Mouse (Mus musculus): ENCODE measurements around the gene Prss8. TPM values are rescaled to one million over a fixed set of nuclear protein-coding genes. Genes with fewer than 3 reads are reported as not detected.

The Prss8 gene
- polyA plus RNA-seq, 1 experiment from 2014 or later, result 0.59 TPM

Other genes starting within 250 kb of the Prss8 start
- 43.3 and 49.5 TPM in 2 replicates for gene Bcl7c, start 221.2 kb downstream of the Prss8 start, polyA plus RNA-seq (2016; fragmentation: Nextera tagmentation; extraction: Ambion mirVana)
- 4.3 and 5.1 TPM in 2 replicates for gene Ctf1, start 217.4 kb downstream of the Prss8 start, polyA plus RNA-seq (2016; fragmentation: Nextera tagmentation; extraction: Ambion mirVana)
- 0.10 TPM in 1 of 2 replicates, not detected in the other for gene Ctf2, start 197.9 kb downstream of the Prss8 start, polyA plus RNA-seq (2016; fragmentation: Nextera tagmentation; extraction: Ambion mirVana)
- gene Fbxl19, start 185.6 kb downstream of the Prss8 start, polyA plus RNA-seq (2016; fragmentation: Nextera tagmentation; extraction: Ambion mirVana), result 3.4 and 3.7 TPM in 2 replicates
- 13.3 and 14.6 TPM in 2 replicates for gene Orai3, start 160.3 kb downstream of the Prss8 start, polyA plus RNA-seq (2016; fragmentation: Nextera tagmentation; extraction: Ambion mirVana)
- 12.1 and 14.6 TPM in 2 replicates for gene Setd1a, start 153.4 kb downstream of the Prss8 start, polyA plus RNA-seq (2016; fragmentation: Nextera tagmentation; extraction: Ambion mirVana)
- gene Gm49388, start 144.5 kb downstream of the Prss8 start, polyA plus RNA-seq (2016; fragmentation: Nextera tagmentation; extraction: Ambion mirVana), result not detected in 2 replicates
- 19.0 and 21.1 TPM in 2 replicates for gene Hsd3b7, start 129.5 kb downstream of the Prss8 start, polyA plus RNA-seq (2016; fragmentation: Nextera tagmentation; extraction: Ambion mirVana)
- 44.7 and 47.4 TPM in 2 replicates for gene Stx4a, start 105.8 kb downstream of the Prss8 start, polyA plus RNA-seq (2016; fragmentation: Nextera tagmentation; extraction: Ambion mirVana)
- gene Stx1b, start 105.6 kb downstream of the Prss8 start, polyA plus RNA-seq (2016; fragmentation: Nextera tagmentation; extraction: Ambion mirVana), result 1.5 and 2.2 TPM in 2 replicates
- gene Zfp646, start 53.9 kb downstream of the Prss8 start, polyA plus RNA-seq (2016; fragmentation: Nextera tagmentation; extraction: Ambion mirVana), result 11.5 and 12.9 TPM in 2 replicates
- gene Zfp668, start 53.3 kb downstream of the Prss8 start, polyA plus RNA-seq (2016; fragmentation: Nextera tagmentation; extraction: Ambion mirVana), result 11.4 and 13.0 TPM in 2 replicates
- 1.5 and 1.7 TPM in 2 replicates for gene Prss53, start 39.1 kb downstream of the Prss8 start, polyA plus RNA-seq (2016; fragmentation: Nextera tagmentation; extraction: Ambion mirVana)
- gene Gm21974, start 34.6 kb downstream of the Prss8 start, polyA plus RNA-seq (2016; fragmentation: Nextera tagmentation; extraction: Ambion mirVana), result not detected in 2 replicates
- 86.6 and 106 TPM in 2 replicates for gene Vkorc1, start 34.5 kb downstream of the Prss8 start, polyA plus RNA-seq (2016; fragmentation: Nextera tagmentation; extraction: Ambion mirVana)
- 129 and 142 TPM in 2 replicates for gene Bckdk, start 26.0 kb downstream of the Prss8 start, polyA plus RNA-seq (2016; fragmentation: Nextera tagmentation; extraction: Ambion mirVana)
- 27.5 and 29.0 TPM in 2 replicates for gene Kat8, start 17.6 kb downstream of the Prss8 start, polyA plus RNA-seq (2016; fragmentation: Nextera tagmentation; extraction: Ambion mirVana)
- gene Prss36, start 16.6 kb upstream of the Prss8 start, polyA plus RNA-seq (2016; fragmentation: Nextera tagmentation; extraction: Ambion mirVana), result 8.3 and 10.0 TPM in 2 replicates
- gene Fus, start 37.4 kb upstream of the Prss8 start, polyA plus RNA-seq (2016; fragmentation: Nextera tagmentation; extraction: Ambion mirVana), result 331 and 335 TPM in 2 replicates
- 28.3 and 31.1 TPM in 2 replicates for gene Pycard, start 63.8 kb upstream of the Prss8 start, polyA plus RNA-seq (2016; fragmentation: Nextera tagmentation; extraction: Ambion mirVana)
- gene Trim72, start 73.8 kb upstream of the Prss8 start, polyA plus RNA-seq (2016; fragmentation: Nextera tagmentation; extraction: Ambion mirVana), result 0.86 and 1.2 TPM in 2 replicates
- 0.39 and 0.55 TPM in 2 replicates for gene Itgam, start 132.5 kb upstream of the Prss8 start, polyA plus RNA-seq (2016; fragmentation: Nextera tagmentation; extraction: Ambion mirVana)
- not detected in 2 replicates for gene Gm49368, start 132.6 kb upstream of the Prss8 start, polyA plus RNA-seq (2016; fragmentation: Nextera tagmentation; extraction: Ambion mirVana)
- 0.04 and 0.19 TPM in 2 replicates for gene Itgax, start 199.4 kb upstream of the Prss8 start, polyA plus RNA-seq (2016; fragmentation: Nextera tagmentation; extraction: Ambion mirVana)
- 0.71 TPM in 1 of 2 replicates, not detected in the other for gene Itgad, start 224.3 kb upstream of the Prss8 start, polyA plus RNA-seq (2016; fragmentation: Nextera tagmentation; extraction: Ambion mirVana)

Data from heart, embryonic 12.5 days (tissue).